In genomic region chr17:46782341-46783221, GRCm38 (mm10) we compare ENCODE assay signal across 8 mouse cellular contexts. TPM values are rescaled to one million over a fixed set of nuclear protein-coding genes. Genes with fewer than 3 reads are reported as not detected.
DNase-seq lines count a peak whose midpoint lies in the region; ATAC-seq and TF ChIP-seq lines count a peak whose summit lies in the region.

Gene Rpl7l1 (minus strand): TSS chr17:46782672.

- H3K9ac ChIP-seq in forebrain, postnatal 0 days = peak within 1 kb of the TSS; percentile 65
- peak within 1 kb of the TSS; percentile 84 for H3K9ac ChIP-seq in lung, embryonic 15.5 days

- WGBS in forebrain, postnatal 0 days = 2% methylated on average over 44 of the region's 44 CpGs
- under 1% methylated on average over 44 of the region's 44 CpGs for WGBS in lung, embryonic 15.5 days

- no peaks in the 10 kb centered on the region for H3K9me3 ChIP-seq in G1E (replicated peaks)
- H3K9me3 ChIP-seq in forebrain, postnatal 0 days (ENCODE audit: low read length) = no peaks in the 10 kb centered on the region
- H3K9me3 ChIP-seq in lung, embryonic 15.5 days = no peaks in the 10 kb centered on the region

- H3K4me1 ChIP-seq in G1E (ENCODE audit: insufficient read depth, low read depth, low read length) = peaks cover 43% of the 10 kb centered on the region
- no peaks in the 10 kb centered on the region for H3K4me1 ChIP-seq in forebrain, postnatal 0 days (ENCODE audit: insufficient read depth)
- H3K4me1 ChIP-seq in lung, embryonic 15.5 days = peaks cover 15% of the 10 kb centered on the region

- H3K36me3 ChIP-seq in G1E (replicated peaks) = peaks cover 32% of the 10 kb centered on the region
- peaks cover 27% of the 10 kb centered on the region for H3K36me3 ChIP-seq in forebrain, postnatal 0 days (ENCODE audit: insufficient read depth)
- peaks cover 33% of the 10 kb centered on the region for H3K36me3 ChIP-seq in lung, embryonic 15.5 days

- H3K27ac ChIP-seq in forebrain, postnatal 0 days (ENCODE audit: low read depth, low read length) = peak within 1 kb of the TSS; percentile 90
- peak within 1 kb of the TSS; percentile 86 for H3K27ac ChIP-seq in lung, embryonic 15.5 days

- peak; percentile 67 for DNase-seq in G1E (ENCODE audit: low spot score)
- peak; percentile 91 to 92 for DNase-seq in cerebellum, adult 18-20 months
- peak; percentile 97 for DNase-seq in forebrain, postnatal 0 days
- peak; percentile 95 for DNase-seq in heart, postnatal 4 days
- peak; percentile 86 for DNase-seq in layer of hippocampus, adult 8-10 months (ENCODE audit: low spot score in 2 of 2)
- peak; percentile 87 for DNase-seq in ovary, adult 18-20 months (ENCODE audit: low spot score)
- DNase-seq in thymus, postnatal 0 days (ENCODE audit: low spot score) = peak; percentile 95

- peak within 1 kb of the TSS; percentile 51 for H3K4me2 ChIP-seq in forebrain, postnatal 0 days (ENCODE audit: low read depth)
- H3K4me2 ChIP-seq in lung, embryonic 15.5 days = peak within 1 kb of the TSS; percentile 53

- ATAC-seq in G1E (ENCODE audit: extremely low read depth, insufficient number of reproducible peaks, low FRiP score, poor library complexity, severe bottlenecking) = peak; percentile 83
- ATAC-seq in forebrain, postnatal 0 days = peak; percentile 99
- ATAC-seq in lung, embryonic 15.5 days (ENCODE audit: borderline replicate concordance, extremely low read depth, low FRiP score, low TSS enrichment) = peak; percentile 94

- no peaks in the 10 kb centered on the region for H3K27me3 ChIP-seq in G1E (ENCODE audit: insufficient read depth, low read length)
- H3K27me3 ChIP-seq in forebrain, postnatal 0 days (ENCODE audit: insufficient read depth, low read length) = no peaks in the 10 kb centered on the region
- no peaks in the 10 kb centered on the region for H3K27me3 ChIP-seq in lung, embryonic 15.5 days

- TF ChIP-seq CTCF in G1E (IDR thresholded peaks at IDR 0.05; ENCODE audit: low read depth, low read length) = peak; percentile 42
- peak; percentile 59 for TF ChIP-seq CTCF in forebrain, postnatal 0 days (IDR thresholded peaks at IDR 0.05; ENCODE audit: low read depth)

- peak within 1 kb of the TSS; percentile 78 for H3K4me3 ChIP-seq in G1E (ENCODE audit: low read depth, low read length)
- H3K4me3 ChIP-seq in forebrain, postnatal 0 days (ENCODE audit: low read depth, low read length) = peak within 1 kb of the TSS; percentile 55
- H3K4me3 ChIP-seq in lung, embryonic 15.5 days = peak within 1 kb of the TSS; percentile 72

RNA-seq across cellular contexts. Expression of gene Rpl7l1, which starts in this region (rescaled TPM):
- total RNA-seq in G1E (2014; fragmentation: Nextera tagmentation) = 154 and 166 TPM in 2 replicates
- 159 and 181 TPM in 2 replicates for total RNA-seq in G1E (2017)
- 7.0 and 11.3 TPM in 2 replicates for polyA plus RNA-seq in G1E (2012)
- 62.9 and 64.4 TPM in 2 replicates for total RNA-seq in forebrain, postnatal 0 days (2014; rRNA removed)
- polyA plus RNA-seq in forebrain, postnatal 0 days (2015; fragmentation: Nextera tagmentation; extraction: Ambion mirVana) = 73.4 and 83.1 TPM in 2 replicates
- total RNA-seq in heart, postnatal 4 days (2021) = 10 to 100 TPM; 69.6 to 71.9 TPM
- total RNA-seq in layer of hippocampus, adult 8-10 months (2022) = 10 to 100 TPM; 40.2 to 47.5 (median 45.0) TPM
- polyA plus RNA-seq in lung, embryonic 15.5 days (2015; fragmentation: Nextera tagmentation; extraction: Ambion mirVana) = 171 and 175 TPM in 2 replicates
- polyA plus RNA-seq in thymus, postnatal 0 days (2015; fragmentation: Nextera tagmentation; extraction: Ambion mirVana) = 136 and 137 TPM in 2 replicates

Comparison
In these comparisons a context has a peak if more than half of its experiments do, and no peak if none do; other contexts are left out.
1. Peak in every context shown above with its lines: DNase-seq, ATAC-seq, H3K4me3 ChIP-seq and H3K27ac ChIP-seq.